Mouse (Mus musculus): Measurements from ENCODE around the gene Lrrc36.

DNA sequence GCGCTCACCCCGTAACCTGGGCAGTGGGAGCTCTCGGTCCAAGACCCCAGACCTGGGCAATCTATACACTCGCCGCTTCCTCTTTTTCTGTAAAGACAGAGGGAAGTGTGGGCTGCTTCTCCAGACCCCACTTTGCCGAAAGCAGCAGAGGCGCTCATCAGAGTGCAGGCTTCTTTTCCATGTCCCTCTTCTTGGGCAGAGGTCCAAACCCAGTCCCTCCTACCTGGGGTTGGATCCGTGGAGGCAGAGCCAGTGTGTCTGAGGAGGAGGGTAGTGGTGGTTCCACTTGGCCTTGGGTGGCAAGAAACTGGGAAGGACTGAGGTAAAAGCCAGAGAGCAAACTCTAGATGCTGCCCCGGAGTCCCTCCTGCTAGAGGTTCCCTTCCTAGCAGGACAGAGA is 59.6 kb downstream of the Lrrc36 start:
- TF ChIP-seq CTCF (IDR thresholded peaks at IDR 0.05; ENCODE audit: extremely low read depth, insufficient read length, insufficient replicate concordance, low read depth, low read length), result no peak
- no peak for TF ChIP-seq POLR2A (IDR thresholded peaks at IDR 0.05; ENCODE audit: low read depth, low read length)
